Mouse (Mus musculus) monocyte, adult 5-6 weeks (primary cell): ENCODE measurements at regions not wholly inside any gene's neighbourhood (a gene's known extent, or its start where the extent isn't known, plus 50 kb on each side); places are given as distances from the start of the nearest gene placed in this dataset.

Experiments used
- ATAC-seq: fragments of 153-309, 156-312 bp; replicated peaks from 2 replicates; pipeline ENCODE4 v1.8.0; 2017; ENCODE audit warnings: mild to moderate bottlenecking; ENCODE audit not compliant: low TSS enrichment, insufficient number of reproducible peaks, severe bottlenecking, poor library complexity, low FRiP score

- ATAC-seq: no peak
These were observed 233.3 kb upstream of the BC052040 start for GRCm38 (mm10) chr2:115348263-115348662.

DNA sequence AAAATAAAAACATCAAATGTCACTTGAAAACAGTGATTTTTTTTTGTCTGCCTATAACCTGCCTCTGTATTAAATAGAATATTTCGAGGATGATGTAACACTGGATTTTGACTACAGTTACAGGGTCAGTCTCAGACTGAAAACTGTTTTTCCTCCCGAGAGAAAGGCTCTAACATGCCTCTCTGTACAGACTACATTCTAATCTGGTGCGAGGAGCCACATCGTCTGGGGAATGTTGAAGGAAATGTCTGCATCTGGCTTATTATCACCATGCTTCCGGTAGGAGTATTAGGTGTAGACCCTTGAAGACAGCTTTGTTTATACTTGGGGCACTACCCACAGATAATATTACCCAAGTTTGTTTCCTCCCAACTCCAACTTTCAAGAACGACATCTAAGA lies 210.4 kb upstream of the BC052040 start:
- ATAC-seq: no peak

GRCm38 (mm10) chr2:115375336-115375735 lies 206.2 kb upstream of the BC052040 start:
- ATAC-seq: no peak

DNA sequence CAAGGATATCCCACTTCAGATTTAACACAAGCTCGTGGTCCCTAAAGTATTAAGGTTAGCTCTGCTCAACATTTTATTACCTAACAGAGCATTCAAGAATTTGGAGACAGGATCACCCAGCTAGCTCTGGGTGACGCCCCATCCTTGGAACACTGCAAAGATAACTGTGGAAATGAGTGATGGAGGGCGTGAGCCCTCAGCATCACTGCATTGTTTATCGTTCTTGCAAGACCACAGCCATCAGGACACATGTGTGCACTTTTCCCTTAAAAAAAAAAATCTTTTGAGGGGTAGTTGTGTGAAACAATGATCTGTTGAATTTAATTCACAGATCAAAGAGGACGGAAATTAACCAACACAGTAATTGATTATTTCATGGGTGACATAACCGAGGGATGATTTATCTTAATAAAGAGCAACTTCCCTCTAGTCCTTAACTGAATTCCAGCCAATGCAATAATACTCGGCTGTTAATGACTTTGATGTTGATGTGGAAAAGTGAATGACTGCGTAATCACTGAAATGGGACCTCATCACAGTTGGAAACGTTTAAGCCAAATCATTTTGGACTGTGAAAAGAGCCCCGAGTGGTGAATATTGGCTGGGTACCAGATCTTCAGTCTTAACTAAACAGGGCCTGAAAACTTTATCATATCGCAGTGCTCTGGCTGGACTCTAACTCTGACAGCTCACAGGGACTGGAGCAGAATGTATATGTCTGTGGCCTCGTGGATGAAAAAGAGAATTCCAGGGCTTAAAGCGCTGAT lies 196.9 kb upstream of the BC052040 start:
- ATAC-seq: no peak

DNA sequence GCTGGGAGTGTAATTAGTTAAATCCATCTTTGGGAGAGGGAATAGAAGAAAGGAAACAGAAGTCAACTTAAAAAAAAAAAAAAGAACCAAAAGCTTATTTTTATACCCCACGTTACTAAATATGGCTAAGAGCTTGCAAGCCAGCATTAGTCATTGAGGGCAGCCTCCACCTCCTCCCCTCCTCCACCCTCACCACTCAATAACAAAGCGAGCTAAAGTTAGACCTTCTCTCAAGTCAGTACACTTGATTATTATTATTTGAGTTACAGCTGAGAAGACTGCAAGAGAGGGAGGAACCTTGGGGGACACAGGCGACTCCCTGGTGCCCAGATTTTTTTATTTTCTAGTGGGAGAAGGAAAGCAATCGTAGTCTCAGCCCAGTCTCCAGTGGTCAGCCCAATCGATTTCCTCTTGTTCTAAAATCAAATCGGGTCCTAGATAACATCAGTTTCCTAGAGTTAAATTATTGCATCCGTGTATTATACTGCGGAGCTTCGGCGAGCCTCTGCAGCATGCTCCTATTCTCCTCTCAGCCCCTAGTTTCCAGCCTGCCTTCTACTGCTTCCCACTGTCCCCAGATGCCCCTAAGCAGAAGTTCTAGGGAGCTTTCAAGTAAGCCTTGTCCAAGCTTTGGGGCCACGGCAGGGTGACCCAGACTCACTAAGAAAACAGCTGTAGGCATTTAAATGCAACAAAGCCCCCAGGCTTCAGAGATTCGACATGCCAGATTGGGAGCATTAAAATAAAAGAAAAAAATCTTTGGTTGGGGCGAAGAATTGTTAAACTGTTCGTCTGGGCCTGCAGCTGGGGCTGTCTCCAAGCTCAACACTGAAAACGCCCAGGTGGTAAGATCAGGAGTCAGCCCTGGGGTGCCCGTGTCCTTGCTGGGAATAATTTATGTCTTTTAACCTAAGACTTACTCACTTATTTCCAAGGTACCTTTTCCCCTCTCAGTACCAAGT lies 196.0 kb upstream of the BC052040 start:
- ATAC-seq: no peak

DNA sequence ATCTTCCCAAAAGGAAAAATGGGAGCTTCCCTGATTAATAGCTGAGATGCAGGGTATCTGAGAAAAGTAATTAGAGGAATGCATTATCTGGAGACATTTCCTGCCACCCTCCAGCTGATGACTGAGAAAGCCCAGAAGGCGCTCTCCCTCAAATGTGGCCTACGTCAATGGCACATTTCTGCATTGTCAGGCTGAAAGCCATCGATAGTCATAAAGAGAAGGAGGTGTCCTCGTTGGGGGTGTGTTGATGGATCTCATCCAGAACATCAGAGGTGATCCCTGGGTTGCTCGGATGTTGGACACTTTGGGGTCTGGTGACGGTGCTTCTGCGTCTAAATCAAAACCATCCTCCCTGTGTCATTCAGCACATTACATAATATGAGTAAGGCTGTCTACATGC lies 189.9 kb upstream of the BC052040 start:
- ATAC-seq: no peak

GRCm38 (mm10) chr2:115392082-115392762 lies 189.3 kb upstream of the BC052040 start:
- no peak for ATAC-seq

GRCm38 (mm10) chr2:115394091-115394490 lies 187.4 kb upstream of the BC052040 start:
- ATAC-seq: no peak

GRCm38 (mm10) chr2:115398550-115398949 lies 183.0 kb upstream of the BC052040 start:
- no peak for ATAC-seq

DNA sequence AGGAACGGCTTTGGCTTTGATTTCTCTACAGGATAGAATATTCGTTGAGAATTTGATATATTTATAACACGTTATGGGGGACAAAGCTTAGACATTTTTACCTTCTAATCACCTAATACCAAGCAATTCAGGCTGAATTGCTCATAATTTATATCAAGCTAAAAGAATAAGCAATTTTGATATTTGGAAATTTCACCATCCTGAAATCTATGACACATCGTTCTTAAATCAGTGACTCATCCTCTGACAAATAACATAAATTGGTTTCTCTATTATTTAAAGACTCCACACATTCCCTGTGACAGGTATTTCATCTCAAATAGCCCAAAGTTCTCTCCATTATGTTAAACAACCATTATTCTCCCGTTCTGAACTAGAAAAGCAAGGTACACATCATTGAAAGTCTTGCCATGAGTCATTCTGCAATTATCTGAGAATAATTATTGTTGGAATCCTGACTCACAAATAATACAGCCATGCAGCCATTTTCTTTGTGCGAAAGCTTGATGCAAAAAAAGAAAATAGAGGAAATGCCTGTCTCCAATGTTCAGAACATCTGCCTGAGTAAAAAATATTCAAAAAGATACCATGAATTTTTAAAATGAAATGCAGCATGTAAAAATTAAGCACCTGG lies 182.3 kb upstream of the BC052040 start:
- no peak for ATAC-seq

GRCm38 (mm10) chr2:115399987-115400550 lies 181.4 kb upstream of the BC052040 start:
- ATAC-seq: no peak

DNA sequence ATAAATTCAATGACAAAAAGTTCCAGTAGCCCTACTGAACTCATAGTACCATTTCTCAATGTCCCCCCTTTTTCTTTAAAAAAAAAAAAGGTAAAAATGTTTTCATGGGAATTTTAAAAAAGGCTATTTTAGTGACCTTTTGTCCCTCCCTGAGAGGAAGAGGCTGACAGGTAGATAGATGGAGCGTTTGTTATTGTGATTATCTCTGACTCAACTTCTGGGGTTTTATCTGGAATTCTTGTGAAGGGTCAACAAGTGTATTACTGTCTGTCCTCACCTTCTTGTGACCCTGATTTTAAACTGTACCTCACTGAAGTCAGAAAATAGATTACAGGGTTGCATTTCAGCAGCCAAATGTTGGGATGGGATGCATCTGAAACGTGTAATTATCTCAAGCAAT lies 179.3 kb upstream of the BC052040 start:
- no peak for ATAC-seq

DNA sequence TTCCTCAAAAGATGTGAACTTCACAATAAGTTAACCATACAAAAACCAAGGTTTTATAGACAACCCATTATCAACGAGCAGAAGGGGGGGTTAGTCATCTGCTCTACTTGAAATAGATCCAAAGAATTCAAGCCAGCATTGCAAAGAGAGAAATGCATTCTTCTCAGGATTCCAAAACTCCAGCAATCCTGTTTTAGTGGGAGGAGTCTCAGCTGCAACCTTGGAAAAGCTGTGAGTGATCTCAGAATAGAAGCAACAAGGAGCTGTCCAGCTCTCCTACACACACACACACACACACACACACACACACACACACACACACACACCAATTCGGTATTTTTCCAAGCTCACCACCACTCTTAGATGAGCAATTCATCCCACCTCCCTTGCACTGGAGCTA lies 149.0 kb upstream of the BC052040 start:
- no peak for ATAC-seq

DNA sequence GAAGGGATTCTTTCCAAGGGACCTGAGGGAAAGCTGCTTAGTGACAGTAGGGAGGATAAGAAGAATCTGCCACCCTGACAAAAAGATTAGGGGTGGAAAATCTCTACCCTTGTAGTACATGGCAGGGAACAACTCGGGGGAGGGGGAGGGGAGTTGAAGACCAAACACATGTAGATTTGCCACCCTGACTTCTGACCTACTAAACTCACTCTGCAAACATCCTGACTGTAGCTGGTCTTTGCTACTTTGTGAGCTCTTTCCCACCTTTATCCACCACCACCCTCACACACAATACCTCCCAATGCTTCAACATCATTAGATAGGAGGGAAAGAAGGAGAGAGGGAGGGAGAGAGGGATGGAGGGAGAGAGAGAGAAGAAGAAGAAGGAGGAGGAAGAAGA lies 140.4 kb upstream of the BC052040 start:
- no peak for ATAC-seq

DNA sequence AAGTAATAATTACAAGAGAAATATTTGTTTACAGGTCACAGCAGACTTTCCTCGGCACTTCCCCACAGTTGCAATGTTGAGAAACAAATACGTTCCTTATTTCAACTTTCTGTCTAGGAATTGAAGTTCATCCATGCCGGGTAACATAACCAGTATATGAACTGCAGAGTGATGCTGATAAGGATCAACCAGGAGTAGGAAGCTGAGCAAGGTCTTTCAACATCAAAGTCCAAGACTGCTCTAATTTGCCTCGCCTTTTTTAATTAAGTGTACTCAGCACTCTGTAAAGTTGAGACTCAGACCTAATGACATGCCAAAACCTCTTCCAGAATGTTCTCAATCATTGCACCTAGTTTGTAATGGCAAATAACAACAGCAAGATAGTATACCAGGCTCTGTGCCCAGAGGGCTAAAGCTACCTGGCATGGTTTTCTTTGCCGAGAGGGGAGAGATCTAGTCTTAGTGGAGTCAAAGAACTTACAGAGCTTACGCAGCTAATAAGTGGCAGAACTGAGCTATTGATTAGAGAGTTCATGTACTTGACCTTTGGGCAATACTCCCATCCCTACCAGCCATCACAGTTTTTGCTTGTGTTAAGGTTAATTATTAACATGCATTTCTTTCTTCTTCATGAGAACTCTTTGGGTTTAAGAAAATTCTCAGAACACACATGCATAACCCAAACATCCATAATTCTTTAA lies 131.6 kb upstream of the BC052040 start:
- no peak for ATAC-seq

DNA sequence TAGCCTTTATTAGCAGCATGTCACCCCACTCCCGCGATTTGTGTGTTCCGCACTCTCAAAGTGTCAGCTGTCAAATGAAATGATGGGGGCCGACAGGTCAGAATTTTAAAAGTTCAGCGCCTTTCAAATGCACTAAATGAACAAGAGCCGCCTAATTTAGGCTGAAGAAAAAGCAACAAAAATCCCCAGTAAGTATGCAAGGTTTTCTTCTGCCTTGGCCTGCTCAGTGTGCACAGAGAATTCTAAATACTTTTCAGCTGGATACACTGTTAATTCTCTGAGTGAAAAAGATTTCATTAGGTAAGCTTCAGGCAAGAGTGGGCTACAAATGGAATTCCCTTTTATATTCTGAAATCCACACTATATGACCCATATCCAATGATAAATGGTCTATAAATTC lies 125.9 kb upstream of the BC052040 start:
- ATAC-seq: no peak

- no peak for ATAC-seq
These were observed 125.0 kb upstream of the BC052040 start for GRCm38 (mm10) chr2:115456372-115457022.
